Mouse (Mus musculus) CD4-positive, CD25-positive, alpha-beta regulatory T cell, adult 4 months (primary cell): ENCODE data around the gene Cyb5rl. TPM values are rescaled to one million over a fixed set of nuclear protein-coding genes. Genes with fewer than 3 reads are reported as not detected.

Experiments used
- ATAC-seq: one replicate; pipeline ENCODE4 v1.8.0; 2017
- polyA plus RNA-seq, 2 experiments: library from polyadenylated mRNA; unstranded; fragments of 100-300 nt; shearing (Covaris generic); gene quantifications; one replicate each; pipeline ENCODE4 v1.2.1; 2017

Gene Cyb5rl
- polyA plus RNA-seq, 2 experiments from 2014 or later, result 7.1 to 15.3 TPM

DNA sequence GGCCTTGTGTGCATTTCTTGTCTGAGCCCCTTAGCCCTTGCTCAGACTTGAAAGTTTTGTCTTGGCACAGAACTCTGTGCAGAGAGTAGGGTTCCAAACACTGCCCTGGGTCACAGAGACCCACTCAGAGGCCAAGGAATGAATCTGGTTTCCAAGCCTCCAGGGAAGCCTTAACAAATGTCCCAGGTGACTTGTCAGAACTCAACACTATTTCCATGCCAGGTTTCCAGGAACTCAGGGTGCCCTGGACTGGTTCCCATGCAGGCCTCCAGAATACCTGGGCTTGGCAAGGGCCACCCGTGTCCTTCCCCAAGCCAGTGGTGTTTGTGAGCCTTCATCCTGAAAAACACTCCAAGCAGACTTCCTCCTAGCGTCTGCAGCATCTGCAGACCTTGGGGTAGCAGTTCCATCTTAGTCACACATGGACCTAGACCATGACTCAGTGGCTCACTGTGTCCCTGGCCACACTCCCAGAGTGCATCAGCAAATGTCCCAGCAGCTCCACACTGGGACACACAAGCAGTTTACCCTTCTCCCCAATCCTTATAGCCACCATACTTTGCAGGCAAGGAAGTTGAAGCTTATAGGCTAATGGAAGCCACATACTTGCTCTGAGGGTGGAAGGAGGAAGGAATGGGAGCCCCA, 51.1 kb downstream of the Cyb5rl start:
- ATAC-seq, result no peak

DNA sequence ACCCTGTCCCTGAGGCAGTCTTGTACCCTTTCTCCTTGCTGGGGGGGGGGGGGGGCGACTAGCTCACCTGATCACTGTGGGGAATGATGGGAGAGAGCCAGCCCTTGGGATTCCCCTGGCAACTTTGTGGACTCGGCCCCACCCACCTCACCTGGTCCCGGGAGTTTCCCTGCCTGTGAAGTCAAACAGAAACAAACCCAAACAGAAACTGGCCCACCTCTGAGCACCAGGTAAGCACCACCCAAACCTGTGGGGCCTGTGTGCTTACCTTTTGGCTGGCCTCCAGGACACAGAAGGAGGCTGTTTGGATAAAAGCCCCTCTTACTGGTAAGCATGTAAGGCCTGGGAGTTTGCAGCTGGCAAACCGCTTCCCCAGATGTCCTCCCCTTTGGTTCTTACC, 52.3 kb downstream of the Cyb5rl start:
- no peak for ATAC-seq

DNA sequence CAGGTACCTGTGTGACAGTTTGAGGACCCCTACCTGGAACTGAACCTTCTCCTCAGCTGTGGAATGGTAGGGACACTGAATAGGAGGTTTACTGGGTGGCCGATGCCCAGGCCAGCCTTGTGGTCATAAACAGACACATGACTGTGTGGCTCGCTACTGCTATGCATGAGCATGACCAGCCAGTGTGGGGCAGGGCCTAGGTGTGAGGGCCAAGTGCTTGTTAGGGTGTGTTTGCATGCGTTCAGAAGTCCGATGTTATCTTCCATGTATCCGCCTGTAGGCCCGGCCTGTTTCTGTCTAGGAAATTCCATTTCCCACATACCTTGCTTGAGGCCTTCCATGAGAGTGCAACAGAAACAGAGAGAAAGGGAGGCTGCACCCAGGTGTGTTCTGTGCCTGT, 53.9 kb downstream of the Cyb5rl start:
- ATAC-seq, result no peak

DNA sequence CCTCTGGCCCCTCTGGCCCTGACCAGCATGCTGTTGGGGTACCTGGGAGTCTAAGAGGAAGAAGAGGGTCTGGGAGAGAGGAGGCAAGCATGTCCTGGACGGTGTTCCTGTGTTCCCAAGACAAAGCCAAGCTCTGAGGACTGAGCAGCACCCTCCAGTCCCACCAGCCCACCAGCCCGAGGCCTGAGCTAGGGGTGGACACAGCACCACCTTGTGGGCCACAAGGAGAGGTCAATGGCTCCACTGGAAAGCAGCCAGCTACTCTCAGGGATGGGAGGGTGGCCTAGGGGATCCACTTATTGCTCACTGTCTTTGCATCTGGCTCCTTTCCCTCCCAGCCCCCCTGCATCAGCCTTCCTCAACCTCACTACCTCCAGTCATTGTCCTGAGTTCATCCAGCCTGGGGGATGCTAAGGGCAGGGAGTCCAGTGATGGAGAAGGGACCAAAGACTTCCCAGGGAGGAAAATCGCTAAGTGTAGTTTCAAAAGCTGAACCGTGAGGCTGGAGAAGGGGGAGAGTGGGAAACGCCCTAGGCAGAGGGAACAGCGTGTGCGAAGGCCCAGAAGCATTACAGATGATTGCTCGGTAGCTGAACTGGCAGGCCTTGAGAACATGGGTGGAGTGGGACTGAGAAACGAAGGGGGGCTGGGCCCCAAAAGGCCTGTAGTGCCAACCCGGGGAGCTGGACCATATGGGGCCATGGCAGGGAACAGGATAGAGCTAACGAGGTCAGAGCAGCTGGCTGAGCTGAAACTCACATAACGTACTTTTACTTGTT, 54.6 kb downstream of the Cyb5rl start:
- no peak for ATAC-seq

DNA sequence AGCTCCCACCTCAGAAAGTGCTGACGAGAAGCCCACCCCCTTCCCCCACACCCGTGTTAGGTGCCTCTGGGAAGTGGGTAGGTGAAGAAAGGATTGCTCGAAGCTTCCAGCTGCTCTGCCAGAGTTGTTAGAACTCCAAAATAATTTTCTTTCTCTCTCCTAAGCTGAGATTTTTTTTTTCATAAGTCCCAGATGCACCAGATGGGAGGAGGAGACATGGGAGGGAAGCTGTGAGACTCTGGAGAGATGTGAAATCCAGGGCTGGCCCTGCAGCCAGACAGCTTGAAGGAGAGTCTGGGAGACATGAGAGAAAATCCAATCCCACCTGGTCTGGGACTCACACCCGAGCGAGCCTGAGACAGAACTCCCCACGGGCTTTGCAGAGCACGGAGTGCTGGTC, 57.6 kb downstream of the Cyb5rl start:
- ATAC-seq, result no peak

DNA sequence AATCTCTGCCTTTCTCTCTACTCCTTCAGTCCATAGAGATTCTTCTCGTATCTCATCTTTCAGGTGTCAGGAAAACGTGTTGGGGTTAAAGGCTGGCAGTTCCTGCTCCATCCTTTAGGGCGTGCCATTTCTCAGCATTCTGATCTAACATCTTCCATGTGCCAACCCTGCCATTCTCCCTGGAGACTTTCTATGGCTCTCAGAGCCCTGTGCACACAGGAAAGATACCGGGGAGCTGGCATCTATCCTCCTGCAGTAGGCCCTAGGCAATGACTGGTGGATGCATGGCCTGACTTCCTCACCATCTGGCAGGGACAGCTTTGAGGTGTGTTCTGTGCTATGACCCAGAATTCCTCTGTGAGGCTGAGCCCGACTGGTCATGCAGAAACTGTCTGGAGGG, 58.3 kb downstream of the Cyb5rl start:
- no peak for ATAC-seq

DNA sequence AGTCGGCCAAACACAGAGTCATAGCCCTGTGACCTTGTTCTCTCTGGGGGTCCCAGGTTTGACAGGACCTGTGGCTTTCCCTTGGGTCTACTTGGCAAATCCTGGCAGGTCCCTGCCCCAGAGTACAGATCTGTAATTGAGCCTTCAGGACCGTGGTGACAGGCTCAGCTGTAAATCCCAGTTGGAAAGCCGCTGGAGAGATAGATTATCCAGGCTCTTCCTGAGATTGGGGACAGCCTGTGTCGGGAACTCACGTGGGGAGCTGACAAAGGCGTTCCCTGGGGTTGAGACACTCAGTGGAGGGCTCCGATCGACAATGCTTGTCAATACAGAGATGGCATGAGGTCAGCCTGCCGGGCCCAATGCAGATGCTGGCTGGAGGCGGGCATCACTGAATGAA, 59.6 kb downstream of the Cyb5rl start:
- no peak for ATAC-seq

DNA sequence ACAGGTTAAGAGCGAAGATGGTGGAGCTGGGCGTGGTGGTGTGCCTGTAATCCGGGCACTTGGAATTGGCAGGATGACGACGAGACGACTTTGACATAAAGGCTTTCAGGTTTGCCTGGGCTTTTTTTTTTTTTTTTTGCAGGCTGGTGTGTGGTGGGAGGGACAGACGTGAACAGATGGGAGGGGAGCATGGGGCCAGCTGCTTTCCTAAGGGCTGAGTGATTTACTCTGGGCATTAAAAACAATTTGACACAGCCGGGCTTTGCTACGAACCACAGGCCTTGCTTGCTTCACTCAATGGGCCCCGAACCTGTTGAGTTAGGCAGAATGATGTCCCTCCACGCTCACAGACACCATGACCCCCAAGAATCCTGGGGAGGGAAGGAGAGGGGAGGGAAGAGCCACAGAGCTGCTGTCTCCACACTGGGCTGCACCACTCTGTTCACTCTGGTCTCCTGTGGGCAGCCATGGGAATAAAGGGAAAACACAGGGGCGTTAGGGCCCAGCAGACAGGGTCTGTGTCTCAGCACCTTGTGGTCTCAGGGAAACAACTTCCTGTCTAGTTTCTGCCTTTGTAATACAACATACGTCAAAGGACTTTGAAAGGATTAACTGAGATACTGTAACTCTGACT, 60.2 kb downstream of the Cyb5rl start:
- ATAC-seq, result no peak

DNA sequence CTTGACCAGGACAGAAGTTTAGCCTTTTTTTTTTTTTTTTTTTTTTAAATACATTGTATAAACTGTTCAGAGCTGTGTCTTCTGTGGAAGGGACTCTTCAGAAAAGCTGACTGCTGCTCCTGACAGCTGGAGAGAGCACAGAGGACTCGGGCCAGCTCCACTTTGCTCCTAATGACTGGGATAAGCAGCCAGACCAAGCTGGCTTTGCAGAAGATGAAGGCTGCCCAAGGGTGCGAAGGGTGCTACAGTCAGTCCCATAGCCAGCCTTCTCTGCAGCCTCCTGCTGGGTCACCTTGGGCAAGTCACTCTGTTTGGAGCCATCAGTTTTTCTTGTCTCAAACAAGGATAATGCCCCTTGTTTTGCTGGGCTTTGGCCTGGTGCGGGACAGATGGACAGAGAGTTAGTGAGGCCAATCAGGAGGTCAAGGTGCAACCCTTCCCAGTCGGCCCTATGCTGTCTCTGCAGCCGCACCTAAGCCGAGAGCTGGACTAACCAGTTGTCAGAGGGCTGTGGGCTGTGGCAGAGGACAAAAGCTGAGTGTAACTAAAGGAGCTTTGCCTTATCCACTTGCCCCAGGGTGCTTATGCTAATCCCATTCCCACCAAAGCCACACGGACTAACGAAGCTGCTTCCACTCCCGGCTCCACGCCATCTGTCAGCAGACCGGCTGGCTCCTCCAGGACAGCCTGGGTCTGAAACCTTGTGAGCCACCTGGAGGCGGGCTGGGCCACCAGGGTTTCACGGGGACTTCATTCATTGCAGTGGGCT, 61.3 kb downstream of the Cyb5rl start:
- ATAC-seq, result no peak

DNA sequence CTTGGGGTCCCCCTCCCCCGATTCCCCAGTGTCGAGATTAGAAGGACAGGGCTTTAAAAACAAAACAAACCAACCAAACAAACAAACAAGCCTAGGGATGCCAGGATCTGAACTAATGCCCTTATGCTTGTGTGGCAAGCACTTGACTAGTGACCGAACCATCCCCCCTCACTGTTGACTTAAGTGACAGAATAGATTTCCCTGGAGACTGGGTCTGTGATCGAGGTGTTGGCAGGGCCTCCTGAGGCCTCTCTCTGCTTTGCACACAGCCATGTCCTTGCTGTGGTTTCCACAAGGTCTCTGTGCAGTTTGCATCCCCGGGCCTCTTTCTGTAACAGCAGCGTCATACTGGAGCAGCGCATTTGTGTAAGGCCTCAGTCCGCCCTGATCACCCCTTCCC, 62.6 kb downstream of the Cyb5rl start:
- ATAC-seq, result no peak

DNA sequence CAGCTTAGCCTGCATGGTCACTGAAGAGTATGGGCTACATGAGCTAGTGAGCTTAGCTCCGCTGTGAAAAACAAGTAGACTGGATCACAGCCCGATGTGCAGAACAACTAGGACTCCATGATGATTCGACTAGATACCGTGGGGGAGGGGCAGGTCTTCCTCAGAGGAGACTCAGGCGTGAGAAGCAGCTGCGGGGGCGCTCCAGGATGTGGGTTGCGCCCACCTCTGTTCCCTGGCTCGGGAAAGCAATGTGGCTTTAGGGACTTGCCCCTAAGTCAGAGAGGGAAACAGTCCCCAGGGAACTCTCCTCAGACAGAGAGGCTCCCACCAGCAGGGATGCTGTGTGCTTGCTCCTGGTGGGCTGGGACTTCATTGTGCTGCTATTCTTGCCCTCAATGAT, 63.7 kb downstream of the Cyb5rl start:
- ATAC-seq, result no peak

DNA sequence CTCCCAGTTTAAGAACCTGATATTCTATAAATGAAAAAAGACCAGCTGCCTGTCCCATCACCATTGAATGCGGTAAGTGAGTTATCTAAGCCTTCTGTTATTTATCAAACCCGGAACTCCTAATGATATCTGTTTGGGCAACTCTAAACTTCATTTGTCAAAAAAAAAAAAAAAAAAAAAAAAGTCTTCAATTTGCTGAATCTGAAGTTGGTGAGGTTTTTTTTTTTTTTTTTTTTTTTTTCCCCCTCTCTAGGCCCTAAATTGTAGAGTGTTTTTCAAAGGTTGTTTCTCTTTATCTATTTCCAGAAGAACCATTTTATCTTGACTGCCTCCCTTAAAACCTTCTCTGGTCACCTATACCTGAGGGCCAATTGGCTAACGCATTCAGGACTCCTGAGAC, 68.1 kb downstream of the Cyb5rl start:
- no peak for ATAC-seq

DNA sequence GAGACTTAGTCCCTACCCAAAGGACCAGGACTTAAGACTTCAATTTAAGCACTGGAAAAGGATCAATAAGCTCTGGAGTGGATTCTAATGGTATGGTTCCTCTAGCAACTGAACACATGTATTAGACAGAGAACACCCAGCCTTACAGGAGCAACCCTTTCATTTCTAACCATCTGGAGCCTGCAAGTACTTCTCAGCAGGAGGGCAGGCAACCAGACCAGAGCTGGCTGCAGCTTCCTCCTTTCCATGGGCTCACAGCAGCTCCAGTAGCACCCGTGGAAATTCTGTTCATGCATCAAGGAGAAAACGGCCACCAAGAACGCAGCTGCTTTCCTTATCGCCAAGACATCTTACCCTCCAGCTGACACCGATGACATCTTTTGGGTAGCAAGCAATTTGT, 68.9 kb downstream of the Cyb5rl start:
- no peak for ATAC-seq

DNA sequence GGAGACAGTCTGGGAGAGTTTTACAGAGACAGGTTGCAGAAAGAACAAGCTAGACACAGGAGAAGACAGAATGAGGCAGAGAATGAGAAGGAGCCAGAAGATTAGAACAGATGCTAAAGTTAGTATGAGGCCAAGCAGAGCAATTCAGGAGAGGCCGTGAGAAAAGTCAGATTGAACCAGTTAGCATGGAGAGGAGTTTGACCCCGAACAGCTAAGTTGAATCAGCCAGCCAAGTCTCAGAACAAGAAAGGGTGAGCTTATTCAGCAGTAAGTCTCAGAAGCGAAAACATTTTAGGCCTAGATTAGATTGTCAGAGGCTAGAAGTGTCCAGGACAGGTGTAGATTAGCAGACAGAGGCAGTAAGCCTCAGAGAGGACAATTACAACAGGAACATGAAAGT, 69.7 kb downstream of the Cyb5rl start:
- ATAC-seq, result no peak

Other genes starting within 250 kb of the Cyb5rl start
- 10 to 100 TPM; 60.0 to 60.9 TPM for gene Ssbp3, start 156.3 kb upstream of the Cyb5rl start, polyA plus RNA-seq
- gene Mrpl37, start 120 bp upstream of the Cyb5rl start, polyA plus RNA-seq, result 10 to 100 TPM; 46.4 to 48.2 TPM
- gene Cdcp2, start 29.9 kb downstream of the Cyb5rl start, polyA plus RNA-seq, result not detected
- gene Tmem59, start 111.4 kb downstream of the Cyb5rl start, polyA plus RNA-seq, result 100 to 1,000 TPM; 439 to 478 TPM
- 10 to 100 TPM; 19.4 to 19.8 TPM for gene Tceanc2, start 112.1 kb downstream of the Cyb5rl start, polyA plus RNA-seq
- under 1 TPM in 1 of 2 experiments, not detected in 1; 0.30 TPM for gene Ldlrad1, start 142.2 kb downstream of the Cyb5rl start, polyA plus RNA-seq
- 10 to 100 TPM; 17.8 to 22.9 TPM for gene Lrrc42, start 186.5 kb downstream of the Cyb5rl start, polyA plus RNA-seq
- 10 to 100 TPM; 23.8 to 30.6 TPM for gene Hspb11, start 186.6 kb downstream of the Cyb5rl start, polyA plus RNA-seq
- gene Dio1, start 240.2 kb downstream of the Cyb5rl start, polyA plus RNA-seq, result not detected
- gene Yipf1, start 247.4 kb downstream of the Cyb5rl start, polyA plus RNA-seq, result 10 to 100 TPM; 90.0 to 98.0 TPM